Mouse (Mus musculus) cortical plate, adult 2 months (tissue): ENCODE data around the gene Foxi3. TPM values are rescaled to one million over a fixed set of nuclear protein-coding genes. Genes with fewer than 3 reads are reported as not detected.

ENCODE experiments used
- H3K27ac ChIP-seq: fragments of 200-500 bp; 2 replicates; pipeline ENCODE4 v1.5.1; 2012; ENCODE audit warnings: low read length, control low read depth, inconsistent platforms; ENCODE audit not compliant: insufficient read depth
- H3K4me1 ChIP-seq: fragments of 200-500 bp; 2 replicates; pipeline ENCODE4 v1.6.1; 2011; ENCODE audit warnings: low read length; ENCODE audit not compliant: control insufficient read depth, insufficient read depth
- H3K4me3 ChIP-seq: fragments of 200-500 bp; 2 replicates; pipeline ENCODE4 v1.5.1; 2011; ENCODE audit warnings: mild to moderate bottlenecking, low read length, control low read depth; ENCODE audit not compliant: insufficient read depth
- CTCF ChIP-seq: fragments of 200-500 bp; IDR thresholded peaks from 2 replicates; pipeline ENCODE4 v1.5.1; 2011; ENCODE audit warnings: mild to moderate bottlenecking, control low read depth, low read length; ENCODE audit not compliant: insufficient read depth; ENCODE audit errors: extremely low read depth
- POLR2A ChIP-seq: fragments of 200-500 bp; IDR thresholded peaks from 2 replicates; pipeline ENCODE4 v1.6.1; 2011; ENCODE audit warnings: mild to moderate bottlenecking, low read length, control low read depth; ENCODE audit not compliant: insufficient read depth; ENCODE audit errors: extremely low read depth
- polyA plus RNA-seq: library from polyadenylated mRNA; depleted of rRNA; stranded (reverse); fragments of >200 nt; gene quantifications from 2 replicates; pipeline ENCODE4 v1.2.3, GENCODE M21; 2012; rRNA removed

Gene Foxi3
- polyA plus RNA-seq, result not detected in 2 replicates

GRCm38 (mm10) chr6:70956285-70956912, at the start of gene Foxi3:
Gene Foxi3 (plus strand): TSS chr6:70956531.
- Histone ChIP-seq H3K27ac (no peak within 1 kb of the TSS), H3K4me3 (peak within 1 kb of the TSS; percentile 4; the same call in 1 of the 2 replicates), H3K4me1 (no peaks in the 10 kb centered on the region)
- no peak for TF ChIP-seq CTCF
- no peak for TF ChIP-seq POLR2A

- no peak overlapping the region for H3K27ac ChIP-seq
- no peak overlapping the region for H3K4me3 ChIP-seq
- TF ChIP-seq CTCF (no peak), POLR2A (no peak)
- H3K4me1 ChIP-seq, result no peaks in the 10 kb centered on the region
Observed at GRCm38 (mm10) chr6:70909572-70909971, 46.8 kb upstream of the Foxi3 start.

GRCm38 (mm10) chr6:70910285-70910684, 46.0 kb upstream of the Foxi3 start:
- no peak overlapping the region for H3K27ac ChIP-seq
- no peak for TF ChIP-seq POLR2A
- TF ChIP-seq CTCF, result no peak
- no peak overlapping the region for H3K4me3 ChIP-seq
- H3K4me1 ChIP-seq, result no peaks in the 10 kb centered on the region

GRCm38 (mm10) chr6:70911668-70912395, 44.5 kb upstream of the Foxi3 start:
- no peaks in the 10 kb centered on the region for H3K4me1 ChIP-seq
- no peak for TF ChIP-seq CTCF
- no peak for TF ChIP-seq POLR2A
- H3K27ac ChIP-seq, result no peak overlapping the region
- no peak overlapping the region for H3K4me3 ChIP-seq

- Histone ChIP-seq H3K4me3 (no peak overlapping the region), H3K27ac (no peak overlapping the region), H3K4me1 (no peaks in the 10 kb centered on the region)
- TF ChIP-seq CTCF (no peak), POLR2A (no peak)
Observed at GRCm38 (mm10) chr6:70912396-70912765, 44.0 kb upstream of the Foxi3 start.

- H3K4me3 ChIP-seq, result no peak within 1 kb of the TSS
- TF ChIP-seq POLR2A (no peak), CTCF (no peak)
- no peak within 1 kb of the TSS for H3K27ac ChIP-seq
- H3K4me1 ChIP-seq, result no peaks in the 10 kb centered on the region
Observed at GRCm38 (mm10) chr6:70918827-70919226, 37.5 kb upstream of the Foxi3 start, which contains the start of gene Tex37. Gene Tex37 (minus strand): TSS chr6:70918927.

GRCm38 (mm10) chr6:70921274-70922074, 34.9 kb upstream of the Foxi3 start:
- no peak overlapping the region for H3K4me3 ChIP-seq
- H3K4me1 ChIP-seq, result no peaks in the 10 kb centered on the region
- TF ChIP-seq CTCF, result peak; percentile 64
- no peak for TF ChIP-seq POLR2A
- H3K27ac ChIP-seq, result no peak overlapping the region

GRCm38 (mm10) chr6:70931801-70932200, 24.5 kb upstream of the Foxi3 start:
- TF ChIP-seq POLR2A, result no peak
- no peak for TF ChIP-seq CTCF

GRCm38 (mm10) chr6:70953274-70953673, 3.1 kb upstream of the Foxi3 start:
- H3K4me3 ChIP-seq, result no peak overlapping the region
- H3K27ac ChIP-seq, result no peak overlapping the region
- TF ChIP-seq POLR2A (no peak), CTCF (no peak)
- H3K4me1 ChIP-seq, result no peaks in the 10 kb centered on the region

More at GRCm38 (mm10) chr6:70931801-70932200, 24.5 kb upstream of the Foxi3 start:
- no peak overlapping the region for H3K27ac ChIP-seq
- H3K4me1 ChIP-seq, result no peaks in the 10 kb centered on the region
- H3K4me3 ChIP-seq, result no peak overlapping the region

GRCm38 (mm10) chr6:70954040-70954439, 2.3 kb upstream of the Foxi3 start:
- H3K4me3 ChIP-seq, result no peak overlapping the region
- TF ChIP-seq CTCF (peak; percentile 27; the same call in 1 of the 2 replicates), POLR2A (no peak)
- H3K4me1 ChIP-seq, result no peaks in the 10 kb centered on the region
- no peak overlapping the region for H3K27ac ChIP-seq
